Mouse (Mus musculus): ENCODE measurements around the gene Sytl1. TPM values are rescaled to one million over a fixed set of nuclear protein-coding genes. Genes with fewer than 3 reads are reported as not detected.
A peak's percentile ranks its signal among the peaks of the same experiment; 100 is the strongest.

The Sytl1 gene
- total and polyA plus RNA-seq, 3 experiments: 0.05 to 2.5 (median 1.4) TPM

DNA sequence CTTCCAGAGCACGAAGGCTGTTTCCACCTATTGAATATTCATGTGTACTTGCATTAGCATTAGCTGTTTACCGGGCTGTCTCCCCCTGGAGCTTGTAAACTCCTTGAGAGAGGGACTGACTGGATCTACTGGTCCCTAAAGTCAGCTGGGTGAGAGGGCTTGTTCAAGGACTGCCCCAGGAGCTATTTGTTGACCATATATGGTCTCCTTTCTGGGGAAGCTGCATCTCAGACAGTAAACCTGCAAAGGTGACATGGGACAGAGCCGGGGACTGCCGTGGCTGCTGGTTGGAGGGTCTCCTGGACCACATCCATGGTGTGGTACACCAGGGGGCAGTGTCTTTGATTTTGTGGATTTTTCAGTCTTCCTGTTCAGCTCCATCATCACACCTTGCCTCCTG, 19.7 kb upstream of the Sytl1 start:
- TF ChIP-seq POLR2AphosphoS5 (IDR thresholded peaks at IDR 0.05; ENCODE audit: insufficient replicate concordance, low read depth, low read length) (no peak), GATA1 (IDR thresholded peaks at IDR 0.05; ENCODE audit: borderline replicate concordance, low read length) (no peak), TAL1 (conservative IDR thresholded peaks at IDR 0.05; ENCODE audit: low read depth, low read length) (no peak)
- no peak for DNase-seq (ENCODE audit: low spot score)
- peaks cover 71% of the 10 kb centered on the region for H3K4me1 ChIP-seq (ENCODE audit: insufficient read depth, low read depth, low read length)

GRCm38 (mm10) chr4:133281951-133282481, 19.1 kb upstream of the Sytl1 start:
- Histone ChIP-seq H3K9me3 (replicated peaks) (no peaks in the 10 kb centered on the region), H3K36me3 (replicated peaks) (no peaks in the 10 kb centered on the region), H3K4me3 (ENCODE audit: low read depth, low read length) (no peak overlapping the region; the same call in 1 of the 2 replicates), H3K4me1 (ENCODE audit: insufficient read depth, low read depth, low read length) (peaks cover 65% of the 10 kb centered on the region), H3K27me3 (ENCODE audit: insufficient read depth, low read length) (no peaks in the 10 kb centered on the region)
- no peak for DNase-seq (ENCODE audit: low spot score)
- TF ChIP-seq GATA1 (IDR thresholded peaks at IDR 0.05; ENCODE audit: borderline replicate concordance, low read length) (no peak), CTCF (IDR thresholded peaks at IDR 0.05; ENCODE audit: low read depth, low read length) (no peak), TAL1 (conservative IDR thresholded peaks at IDR 0.05; ENCODE audit: low read depth, low read length) (no peak), GATA2 (IDR thresholded peaks at IDR 0.05; ENCODE audit: borderline replicate concordance, low read depth, low read length) (no peak), POLR2AphosphoS5 (IDR thresholded peaks at IDR 0.05; ENCODE audit: insufficient replicate concordance, low read depth, low read length) (no peak)
- no peak for ATAC-seq (ENCODE audit: extremely low read depth, insufficient number of reproducible peaks, low FRiP score, poor library complexity, severe bottlenecking)

More for the DNA sequence above, 19.7 kb upstream of the Sytl1 start:
- H3K4me3 ChIP-seq (ENCODE audit: low read depth, low read length): no peak overlapping the region
- H3K27me3 ChIP-seq (ENCODE audit: insufficient read depth, low read length): no peaks in the 10 kb centered on the region
- no peaks in the 10 kb centered on the region for H3K36me3 ChIP-seq (replicated peaks)
- no peak for ATAC-seq (ENCODE audit: extremely low read depth, insufficient number of reproducible peaks, low FRiP score, poor library complexity, severe bottlenecking)
- no peaks in the 10 kb centered on the region for H3K9me3 ChIP-seq (replicated peaks)

- Histone ChIP-seq H3K4me1 (ENCODE audit: insufficient read depth, low read depth, low read length) (peaks cover 65% of the 10 kb centered on the region), H3K9me3 (replicated peaks) (no peaks in the 10 kb centered on the region), H3K4me3 (ENCODE audit: low read depth, low read length) (no peak overlapping the region), H3K27me3 (ENCODE audit: insufficient read depth, low read length) (no peaks in the 10 kb centered on the region), H3K36me3 (replicated peaks) (no peaks in the 10 kb centered on the region)
- ATAC-seq (ENCODE audit: extremely low read depth, insufficient number of reproducible peaks, low FRiP score, poor library complexity, severe bottlenecking) (no peak), DNase-seq (ENCODE audit: low spot score) (no peak)
- TF ChIP-seq GATA1 (IDR thresholded peaks at IDR 0.05; ENCODE audit: borderline replicate concordance, low read length) (no peak), TAL1 (conservative IDR thresholded peaks at IDR 0.05; ENCODE audit: low read depth, low read length) (no peak), POLR2AphosphoS5 (IDR thresholded peaks at IDR 0.05; ENCODE audit: insufficient replicate concordance, low read depth, low read length) (no peak), GATA2 (IDR thresholded peaks at IDR 0.05; ENCODE audit: borderline replicate concordance, low read depth, low read length) (no peak), CTCF (IDR thresholded peaks at IDR 0.05; ENCODE audit: low read depth, low read length) (no peak)
Observed at GRCm38 (mm10) chr4:133281513-133281912, 18.6 kb upstream of the Sytl1 start.

- peaks cover 28% of the 10 kb centered on the region for H3K36me3 ChIP-seq (replicated peaks)
- TF ChIP-seq POLR2AphosphoS5 (IDR thresholded peaks at IDR 0.05; ENCODE audit: insufficient replicate concordance, low read depth, low read length) (no peak), GATA2 (IDR thresholded peaks at IDR 0.05; ENCODE audit: borderline replicate concordance, low read depth, low read length) (no peak), GATA1 (IDR thresholded peaks at IDR 0.05; ENCODE audit: borderline replicate concordance, low read length) (no peak), TAL1 (conservative IDR thresholded peaks at IDR 0.05; ENCODE audit: low read depth, low read length) (no peak)
- peaks cover 62% of the 10 kb centered on the region for H3K4me1 ChIP-seq (ENCODE audit: insufficient read depth, low read depth, low read length)
- no peaks in the 10 kb centered on the region for H3K9me3 ChIP-seq (replicated peaks)
- DNase-seq (ENCODE audit: low spot score) (no peak), ATAC-seq (ENCODE audit: extremely low read depth, insufficient number of reproducible peaks, low FRiP score, poor library complexity, severe bottlenecking) (no peak)
- H3K27me3 ChIP-seq (ENCODE audit: insufficient read depth, low read length): no peaks in the 10 kb centered on the region
- H3K4me3 ChIP-seq (ENCODE audit: low read depth, low read length): peak overlapping the region; percentile 89; the same call in 1 of the 2 replicates
Observed at GRCm38 (mm10) chr4:133278482-133278881, 15.6 kb upstream of the Sytl1 start.

DNA sequence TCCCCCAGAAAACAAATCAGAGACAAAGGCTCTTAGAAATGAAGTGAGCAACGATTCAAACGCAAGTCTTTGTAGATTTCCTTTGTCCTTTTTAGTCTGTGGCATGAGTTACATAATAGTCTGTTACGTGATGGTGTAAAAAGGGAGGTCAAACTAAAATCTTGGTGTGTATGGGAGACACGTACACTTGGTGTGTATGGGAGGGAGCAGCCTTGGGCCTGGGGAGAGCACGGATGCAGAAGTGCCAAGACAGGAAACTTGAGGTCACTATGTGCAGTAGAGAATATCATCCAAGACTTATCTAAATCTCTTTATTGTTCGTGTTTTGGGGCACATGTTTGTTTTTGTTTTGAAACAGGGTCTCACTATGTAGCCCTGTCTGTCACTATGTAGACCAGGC, 15.2 kb upstream of the Sytl1 start:
- ATAC-seq (ENCODE audit: extremely low read depth, insufficient number of reproducible peaks, low FRiP score, poor library complexity, severe bottlenecking) (no peak), DNase-seq (ENCODE audit: low spot score) (no peak)
- Histone ChIP-seq H3K9me3 (replicated peaks) (no peaks in the 10 kb centered on the region), H3K36me3 (replicated peaks) (peaks cover 32% of the 10 kb centered on the region), H3K4me1 (ENCODE audit: insufficient read depth, low read depth, low read length) (peaks cover 58% of the 10 kb centered on the region), H3K27me3 (ENCODE audit: insufficient read depth, low read length) (no peaks in the 10 kb centered on the region), H3K4me3 (ENCODE audit: low read depth, low read length) (peak overlapping the region; percentile 89)
- TF ChIP-seq GATA1 (IDR thresholded peaks at IDR 0.05; ENCODE audit: borderline replicate concordance, low read length) (no peak), GATA2 (IDR thresholded peaks at IDR 0.05; ENCODE audit: borderline replicate concordance, low read depth, low read length) (no peak), CTCF (IDR thresholded peaks at IDR 0.05; ENCODE audit: low read depth, low read length) (no peak), POLR2AphosphoS5 (IDR thresholded peaks at IDR 0.05; ENCODE audit: insufficient replicate concordance, low read depth, low read length) (no peak), TAL1 (conservative IDR thresholded peaks at IDR 0.05; ENCODE audit: low read depth, low read length) (no peak)

GRCm38 (mm10) chr4:133277104-133278026, 14.5 kb upstream of the Sytl1 start, which contains the start of gene Tmem222:
TSS of gene Tmem222 (minus strand) at chr4:133277792.
- peaks cover 36% of the 10 kb centered on the region for H3K36me3 ChIP-seq (replicated peaks)
- no peaks in the 10 kb centered on the region for H3K9me3 ChIP-seq (replicated peaks)
- H3K4me3 ChIP-seq (ENCODE audit: low read depth, low read length): peak within 1 kb of the TSS; percentile 89
- peak; percentile 72 for ATAC-seq (ENCODE audit: extremely low read depth, insufficient number of reproducible peaks, low FRiP score, poor library complexity, severe bottlenecking)
- TF ChIP-seq POLR2AphosphoS5 (IDR thresholded peaks at IDR 0.05; ENCODE audit: insufficient replicate concordance, low read depth, low read length) (0 out of 2 replicates have a peak, but pooled peaks have one; percentile 34), TAL1 (conservative IDR thresholded peaks at IDR 0.05; ENCODE audit: low read depth, low read length) (no peak)
- H3K27me3 ChIP-seq (ENCODE audit: insufficient read depth, low read length): no peaks in the 10 kb centered on the region
- H3K4me1 ChIP-seq (ENCODE audit: insufficient read depth, low read depth, low read length): peaks cover 51% of the 10 kb centered on the region
- peak; percentile 73 for DNase-seq (ENCODE audit: low spot score)
